Mouse (Mus musculus) heart, adult 2 months (tissue): Measurements from ENCODE around the gene A630076J17Rik.

Experiments
- CTCF ChIP-seq: fragments of 200-600 bp; IDR thresholded peaks from 2 replicates; pipeline ENCODE4 v1.8.1; 2022; ENCODE audit warnings: antibody characterized with exemption, mild to moderate bottlenecking, moderate library complexity
- EP300 ChIP-seq: fragments of 200-500 bp; IDR thresholded peaks from 2 replicates; pipeline ENCODE4 v1.6.1; 2011; ENCODE audit warnings: low read depth, low read length, control low read depth; ENCODE audit not compliant: insufficient read depth

- TF ChIP-seq CTCF (no peak), EP300 (no peak)
Observed at GRCm38 (mm10) chr3:107207625-107208253, 22.7 kb upstream of the A630076J17Rik start.
